In genomic region chr4:123535271-123535670, GRCm38 (mm10) we compare ENCODE assay signal across 8 mouse cellular contexts.
DNase-seq lines count a peak whose midpoint lies in the region; ATAC-seq and TF ChIP-seq lines count a peak whose summit lies in the region.
"Had no signal": no experiment of that assay in that cellular context is flagged by ENCODE, and none has a peak within 500 bp of the region (broad histone marks: within the 10 kb centered on the region; RNA-seq: fewer than 3 reads in every experiment).

No protein-coding gene starts in this region.

- peak; percentile 80 for ATAC-seq in Patski
- peak; percentile 93 for ATAC-seq in frontal cortex, adult (ENCODE audit: low TSS enrichment)
- peak; percentile 63; the same call in 1 of the 2 replicates for ATAC-seq in hindbrain, embryonic 13.5 days (ENCODE audit: low FRiP score)
- peak; percentile 95 for ATAC-seq in megakaryocyte progenitor cell, adult 5-6 weeks (replicated peaks; ENCODE audit: poor library complexity)

- H3K4me1 ChIP-seq in hindbrain, embryonic 13.5 days (replicated peaks): 0 out of 2 replicates have a peak, but pooled peaks cover 2% of the 10 kb centered on the region

- no peak overlapping the region for H3K4me2 ChIP-seq in hindbrain, embryonic 13.5 days

- in situ Hi-C loops in Patski (cut with MboI; ENCODE audit: low pct_unique_long_range_greater_than_20kb): loop anchor here (5.0 kb wide), 2 partner anchors 42 to 132 kb away; no protein-coding TSS in a partner anchor

- H3K9ac ChIP-seq in hindbrain, embryonic 13.5 days: no peak overlapping the region

- H3K27me3 ChIP-seq in Patski: no peaks in the 10 kb centered on the region
- no peaks in the 10 kb centered on the region for H3K27me3 ChIP-seq in hindbrain, embryonic 13.5 days

- no peaks in the 10 kb centered on the region for H3K9me3 ChIP-seq in hindbrain, embryonic 13.5 days

- H3K4me3 ChIP-seq in hindbrain, embryonic 13.5 days: no peak overlapping the region
- H3K4me3 ChIP-seq: myocyte had no signal

- POLR2A ChIA-PET in Patski (lab: Charles Lee): interaction anchor here (0.9 kb wide), 1 partner anchor 49 kb away, joined by 3 read pairs; no protein-coding TSS in a partner anchor

- CTCF ChIA-PET in Patski (lab: Charles Lee): interaction anchor here (0.6 to 6.0 kb wide), 20 partner anchors 9 to 230 kb away, joined by 3 to 102 read pairs (median 4); no protein-coding TSS in a partner anchor

- H3K36me3 ChIP-seq in hindbrain, embryonic 13.5 days: peaks cover 19% of the 10 kb centered on the region

- 49% methylated on average over 1 of the region's 1 CpGs for WGBS in hindbrain, embryonic 13.5 days

- TF ChIP-seq CTCF in Patski (IDR thresholded peaks at IDR 0.05): peak; percentile 91

- DNase-seq in Patski (ENCODE audit: low read depth, low spot score): peak; percentile 82
- DNase-seq in cerebellum, adult 11-12 months: peak; percentile 72
- peak; percentile 61 to 76 for DNase-seq in layer of hippocampus, postnatal 14 days (ENCODE audit: low spot score in 2 of 2)
- peak; percentile 16 for DNase-seq in spleen, adult 12 weeks (ENCODE audit: low spot score)

- H3K27ac ChIP-seq in hindbrain, embryonic 13.5 days: 0 out of 2 replicates have a peak overlapping the region, but pooled peaks have one; percentile 8

Comparison
In these comparisons a context has a peak if more than half of its experiments do, and no peak if none do; other contexts are left out.
1. DNase-seq: peak in every context shown above with its lines; median percentile 82 in Patski; 72 in cerebellum, adult 11-12 months; 68 in layer of hippocampus, postnatal 14 days; 16 in spleen, adult 12 weeks.